Mouse (Mus musculus): ENCODE measurements at regions not wholly inside any gene's neighbourhood (a gene's known extent, or its start where the extent isn't known, plus 50 kb on each side); places are given as distances from the start of the nearest gene placed in this dataset.

DNA sequence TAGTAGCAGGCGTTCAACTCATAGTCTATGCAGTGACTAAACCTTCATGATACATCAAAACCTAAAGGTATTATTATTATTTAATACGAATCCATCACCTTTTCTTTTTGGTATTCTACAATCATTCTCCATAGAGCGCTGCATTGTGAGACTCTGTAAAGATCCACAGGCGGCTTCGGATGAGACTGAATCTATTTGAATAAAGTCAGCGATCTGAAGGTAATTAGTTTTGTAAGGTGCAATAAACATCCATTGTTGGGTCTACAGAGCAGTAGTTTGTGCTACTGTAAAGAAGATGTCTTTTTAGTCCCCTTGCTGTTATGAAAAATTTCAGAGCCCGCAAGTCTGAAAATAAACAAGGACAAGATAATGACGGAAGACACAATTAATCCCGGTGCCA lies 168.9 kb upstream of the Nr5a2 start:
- Histone ChIP-seq H3K9me3 (ENCODE audit: control insufficient read depth, low read length) (no peaks in the 10 kb centered on the region), H3K27me3 (ENCODE audit: control insufficient read depth, insufficient read depth, low read length) (no peaks in the 10 kb centered on the region), H3K27ac (replicated peaks; ENCODE audit: low read depth, low read length) (no peak overlapping the region), H3K4me3 (replicated peaks; ENCODE audit: low read length) (no peak overlapping the region), H3K4me2 (replicated peaks; ENCODE audit: low read depth, low read length, severe bottlenecking) (no peak overlapping the region), H3K4me1 (ENCODE audit: control insufficient read depth, insufficient read depth, low read length) (no peaks in the 10 kb centered on the region), H3K36me3 (ENCODE audit: control insufficient read depth, insufficient read depth, low read length) (no peaks in the 10 kb centered on the region), H3K9ac (ENCODE audit: low read depth, low read length, severe bottlenecking) (no peak overlapping the region)
- WGBS: 86% methylated on average over 9 of the region's 9 CpGs
- DNase-seq (ENCODE audit: low spot score): no peak
- TF ChIP-seq POLR2A (IDR thresholded peaks at IDR 0.05; ENCODE audit: borderline replicate concordance, extremely low read depth, insufficient read depth, insufficient read length): no peak
- no peak for ATAC-seq (ENCODE audit: low FRiP score, low read depth)

DNA sequence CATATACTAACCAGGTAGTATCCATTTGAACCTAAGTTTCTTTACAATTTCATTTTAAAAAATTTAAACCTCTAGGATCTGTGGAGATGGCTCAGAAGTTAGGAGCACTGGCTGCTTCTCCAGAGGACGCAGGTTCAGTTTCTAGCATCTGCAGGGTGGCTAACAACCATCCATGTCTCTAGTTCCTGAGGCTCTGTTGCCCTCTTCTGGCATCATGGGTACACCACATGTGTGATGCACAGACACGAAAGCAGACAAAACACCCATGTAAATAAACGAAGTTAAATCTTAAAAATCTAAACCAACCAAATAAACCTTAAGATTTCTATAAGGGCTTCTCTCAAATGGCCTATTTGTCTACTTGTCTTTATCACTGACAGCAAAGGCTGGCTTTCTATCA lies 157.6 kb upstream of the Nr5a2 start:
- no peak for ATAC-seq (ENCODE audit: low FRiP score, low read depth)
- DNase-seq (ENCODE audit: low spot score): no peak
- Histone ChIP-seq H3K27ac (replicated peaks; ENCODE audit: low read depth, low read length) (no peak overlapping the region), H3K4me2 (replicated peaks; ENCODE audit: low read depth, low read length, severe bottlenecking) (no peak overlapping the region), H3K9me3 (ENCODE audit: control insufficient read depth, low read length) (no peaks in the 10 kb centered on the region), H3K27me3 (ENCODE audit: control insufficient read depth, insufficient read depth, low read length) (no peaks in the 10 kb centered on the region), H3K4me1 (ENCODE audit: control insufficient read depth, insufficient read depth, low read length) (no peaks in the 10 kb centered on the region), H3K9ac (ENCODE audit: low read depth, low read length, severe bottlenecking) (no peak overlapping the region), H3K36me3 (ENCODE audit: control insufficient read depth, insufficient read depth, low read length) (no peaks in the 10 kb centered on the region), H3K4me3 (replicated peaks; ENCODE audit: low read length) (no peak overlapping the region)
- no peak for TF ChIP-seq POLR2A (IDR thresholded peaks at IDR 0.05; ENCODE audit: borderline replicate concordance, extremely low read depth, insufficient read depth, insufficient read length)
- 76% methylated on average over 3 of the region's 3 CpGs for WGBS

DNA sequence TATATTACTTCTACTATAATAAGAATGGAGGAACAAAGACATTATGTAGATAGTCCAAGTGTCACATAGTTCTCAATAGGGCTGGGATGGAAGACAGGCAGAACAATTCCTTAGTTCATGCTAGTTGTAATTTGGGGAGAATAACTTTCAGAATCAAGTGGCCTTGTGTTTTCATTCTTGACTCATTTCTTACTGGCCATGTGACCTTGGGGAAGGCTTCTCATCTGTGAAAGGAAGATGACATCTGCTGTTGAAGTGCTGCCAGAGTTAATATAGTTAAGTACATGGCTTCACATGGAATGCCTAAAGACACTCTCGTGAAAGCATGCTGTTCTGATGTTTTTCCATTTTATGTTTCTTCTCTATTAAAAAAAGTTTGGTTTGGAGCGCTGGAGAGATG lies 146.2 kb upstream of the Nr5a2 start:
- Histone ChIP-seq H3K4me2 (replicated peaks; ENCODE audit: low read depth, low read length, severe bottlenecking) (no peak overlapping the region), H3K27ac (replicated peaks; ENCODE audit: low read depth, low read length) (no peak overlapping the region), H3K4me1 (ENCODE audit: control insufficient read depth, insufficient read depth, low read length) (no peaks in the 10 kb centered on the region), H3K9me3 (ENCODE audit: control insufficient read depth, low read length) (no peaks in the 10 kb centered on the region), H3K27me3 (ENCODE audit: control insufficient read depth, insufficient read depth, low read length) (no peaks in the 10 kb centered on the region), H3K36me3 (ENCODE audit: control insufficient read depth, insufficient read depth, low read length) (no peaks in the 10 kb centered on the region), H3K9ac (ENCODE audit: low read depth, low read length, severe bottlenecking) (no peak overlapping the region), H3K4me3 (replicated peaks; ENCODE audit: low read length) (no peak overlapping the region)
- ATAC-seq (ENCODE audit: low FRiP score, low read depth) (no peak), DNase-seq (ENCODE audit: low spot score) (no peak)
- WGBS: 90% methylated on average over 2 of the region's 2 CpGs
- TF ChIP-seq POLR2A (IDR thresholded peaks at IDR 0.05; ENCODE audit: borderline replicate concordance, extremely low read depth, insufficient read depth, insufficient read length): no peak

DNA sequence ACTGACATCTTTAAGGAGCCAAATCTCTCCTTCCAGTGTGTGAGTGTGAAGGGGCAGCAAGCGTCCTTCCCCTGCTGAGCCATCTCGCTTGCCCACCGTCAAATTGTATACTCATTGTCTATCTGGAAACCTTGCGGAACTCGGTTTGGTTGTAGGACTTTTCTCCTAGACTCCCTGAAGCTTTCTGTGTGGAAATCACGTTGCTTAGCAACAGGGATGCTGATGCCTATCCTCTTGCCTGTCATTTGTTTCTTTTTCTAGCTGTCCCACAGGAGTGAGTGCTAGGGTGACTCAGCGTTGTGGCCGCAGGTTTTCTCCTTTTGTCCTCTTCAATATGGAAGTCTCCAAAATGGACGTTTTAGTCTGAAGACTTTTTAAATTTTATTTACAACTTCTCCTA lies 131.5 kb upstream of the Nr5a2 start:
- Histone ChIP-seq H3K4me1 (ENCODE audit: control insufficient read depth, insufficient read depth, low read length) (no peaks in the 10 kb centered on the region), H3K4me2 (replicated peaks; ENCODE audit: low read depth, low read length, severe bottlenecking) (no peak overlapping the region), H3K4me3 (replicated peaks; ENCODE audit: low read length) (no peak overlapping the region), H3K9me3 (ENCODE audit: control insufficient read depth, low read length) (no peaks in the 10 kb centered on the region), H3K27ac (replicated peaks; ENCODE audit: low read depth, low read length) (no peak overlapping the region), H3K36me3 (ENCODE audit: control insufficient read depth, insufficient read depth, low read length) (no peaks in the 10 kb centered on the region), H3K9ac (ENCODE audit: low read depth, low read length, severe bottlenecking) (no peak overlapping the region), H3K27me3 (ENCODE audit: control insufficient read depth, insufficient read depth, low read length) (no peaks in the 10 kb centered on the region)
- DNase-seq (ENCODE audit: low spot score): no peak
- whole genome bisulfite sequencing: 42% methylated on average over 9 of the region's 9 CpGs
- no peak for TF ChIP-seq POLR2A (IDR thresholded peaks at IDR 0.05; ENCODE audit: borderline replicate concordance, extremely low read depth, insufficient read depth, insufficient read length)
- ATAC-seq (ENCODE audit: low FRiP score, low read depth): no peak

DNA sequence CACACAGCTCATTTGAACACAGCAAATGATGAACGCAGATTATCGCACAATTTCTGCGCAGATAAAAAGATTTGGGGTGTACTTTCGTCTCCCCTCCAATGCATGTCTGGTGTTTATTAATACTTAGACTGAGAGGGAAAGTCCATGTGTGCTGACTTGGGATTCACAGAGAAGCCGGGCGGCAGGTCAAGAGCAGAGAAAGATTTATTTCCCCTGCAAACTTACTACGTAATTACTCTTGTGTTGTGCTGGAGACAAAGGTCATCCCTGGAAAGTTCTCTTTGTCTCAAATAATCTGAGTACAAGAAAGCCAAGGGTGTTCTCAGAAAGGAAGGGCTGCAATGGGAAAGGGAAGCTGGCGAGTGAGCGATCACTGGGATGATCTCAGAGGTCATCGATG lies 127.9 kb upstream of the Nr5a2 start:
- H3K9me3 ChIP-seq (ENCODE audit: control insufficient read depth, low read length): no peaks in the 10 kb centered on the region
- no peak overlapping the region for H3K9ac ChIP-seq (ENCODE audit: low read depth, low read length, severe bottlenecking)
- H3K4me2 ChIP-seq (replicated peaks; ENCODE audit: low read depth, low read length, severe bottlenecking): no peak overlapping the region
- no peaks in the 10 kb centered on the region for H3K4me1 ChIP-seq (ENCODE audit: control insufficient read depth, insufficient read depth, low read length)
- H3K27ac ChIP-seq (replicated peaks; ENCODE audit: low read depth, low read length): no peak overlapping the region
- 76% methylated on average over 10 of the region's 10 CpGs for WGBS
- H3K36me3 ChIP-seq (ENCODE audit: control insufficient read depth, insufficient read depth, low read length): no peaks in the 10 kb centered on the region
- ATAC-seq (ENCODE audit: low FRiP score, low read depth) (no peak), DNase-seq (ENCODE audit: low spot score) (no peak)
- no peak for TF ChIP-seq POLR2A (IDR thresholded peaks at IDR 0.05; ENCODE audit: borderline replicate concordance, extremely low read depth, insufficient read depth, insufficient read length)
- no peak overlapping the region for H3K4me3 ChIP-seq (replicated peaks; ENCODE audit: low read length)
- no peaks in the 10 kb centered on the region for H3K27me3 ChIP-seq (ENCODE audit: control insufficient read depth, insufficient read depth, low read length)

DNA sequence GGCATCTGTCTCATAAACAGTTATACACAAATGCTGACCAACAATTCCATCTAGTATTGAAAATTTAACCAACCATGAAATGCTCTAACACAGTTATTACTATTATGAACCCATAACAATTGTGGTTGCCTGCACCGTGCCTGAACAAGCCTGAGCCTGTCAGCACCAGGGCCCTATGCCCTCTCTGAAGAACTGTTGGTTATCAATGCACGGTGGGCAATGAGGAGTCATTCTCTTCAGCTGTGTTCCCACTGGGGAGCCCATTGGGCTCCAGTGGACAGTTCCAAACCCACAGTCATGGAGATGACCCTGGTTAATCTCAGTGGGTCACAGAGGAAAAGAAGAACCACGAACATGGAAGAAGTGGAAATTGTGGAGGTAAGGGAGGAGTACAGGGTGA lies 126.5 kb upstream of the Nr5a2 start:
- H3K4me1 ChIP-seq (ENCODE audit: control insufficient read depth, insufficient read depth, low read length): no peaks in the 10 kb centered on the region
- WGBS: 90% methylated on average over 3 of the region's 3 CpGs
- H3K27me3 ChIP-seq (ENCODE audit: control insufficient read depth, insufficient read depth, low read length): no peaks in the 10 kb centered on the region
- DNase-seq (ENCODE audit: low spot score): no peak
- H3K27ac ChIP-seq (replicated peaks; ENCODE audit: low read depth, low read length): no peak overlapping the region
- H3K4me3 ChIP-seq (replicated peaks; ENCODE audit: low read length): no peak overlapping the region
- no peaks in the 10 kb centered on the region for H3K36me3 ChIP-seq (ENCODE audit: control insufficient read depth, insufficient read depth, low read length)
- TF ChIP-seq POLR2A (IDR thresholded peaks at IDR 0.05; ENCODE audit: borderline replicate concordance, extremely low read depth, insufficient read depth, insufficient read length): no peak
- no peak overlapping the region for H3K9ac ChIP-seq (ENCODE audit: low read depth, low read length, severe bottlenecking)
- H3K9me3 ChIP-seq (ENCODE audit: control insufficient read depth, low read length): no peaks in the 10 kb centered on the region
- H3K4me2 ChIP-seq (replicated peaks; ENCODE audit: low read depth, low read length, severe bottlenecking): no peak overlapping the region
- no peak for ATAC-seq (ENCODE audit: low FRiP score, low read depth)

All from limb, embryonic 14.5 days (tissue).